Mouse (Mus musculus) erythroblast, embryonic 14.5 days (primary cell): ENCODE results near the gene Neu2.

ENCODE experiments used
- GATA1 ChIP-seq: IDR thresholded peaks from 2 replicates; pipeline ENCODE4 v1.6.1; 2012; ENCODE audit warnings: low read length, inconsistent platforms, mixed read lengths
- TAL1 ChIP-seq: IDR thresholded peaks from 3 replicates; pipeline ENCODE4 v1.6.1; 2012; ENCODE audit warnings: low read length, inconsistent platforms, mixed read lengths

- TF ChIP-seq GATA1: no peak
- no peak for TF ChIP-seq TAL1
These were observed 84.6 kb downstream of the Neu2 start for GRCm38 (mm10) chr1:87594261-87594660.
